Mouse (Mus musculus): Measurements from ENCODE around the gene Krtap15. TPM values are rescaled to one million over a fixed set of nuclear protein-coding genes. Genes with fewer than 3 reads are reported as not detected.

Gene Krtap15
- polyA plus RNA-seq, 1 experiment from 2014 or later, result not detected

- Histone ChIP-seq H3K27ac (replicated peaks) (no peak within 1 kb of the TSS), H3K9me3 (no peaks in the 10 kb centered on the region), H3K36me3 (no peaks in the 10 kb centered on the region), H3K27me3 (no peaks in the 10 kb centered on the region), H3K4me3 (no peak within 1 kb of the TSS), H3K4me1 (replicated peaks) (no peaks in the 10 kb centered on the region), H3K9ac (no peak within 1 kb of the TSS), H3K4me2 (no peak within 1 kb of the TSS)
- no peak for ATAC-seq (ENCODE audit: low read depth)
- 95% methylated on average over 3 of the region's 3 CpGs for WGBS
Measured at GRCm38 (mm10) chr16:88874169-88874568, 54.2 kb downstream of the Krtap15 start, which contains the start of gene Krtap19-2. Gene Krtap19-2 (minus strand): TSS chr16:88874269.

- Histone ChIP-seq H3K27ac (replicated peaks) (no peak within 1 kb of the TSS), H3K4me1 (replicated peaks) (no peaks in the 10 kb centered on the region), H3K4me3 (no peak within 1 kb of the TSS), H3K36me3 (no peaks in the 10 kb centered on the region), H3K4me2 (no peak within 1 kb of the TSS), H3K9ac (no peak within 1 kb of the TSS), H3K27me3 (no peaks in the 10 kb centered on the region), H3K9me3 (no peaks in the 10 kb centered on the region)
- WGBS, result 88% methylated on average over 2 of the region's 2 CpGs
- no peak for ATAC-seq (ENCODE audit: low read depth)
Measured at GRCm38 (mm10) chr16:88877938-88878337, 57.9 kb downstream of the Krtap15 start, which contains the start of gene Krtap19-3. Gene Krtap19-3 (minus strand): TSS chr16:88878038.

Other genes with a start within 250 kb of the Krtap15 start
- not detected in 2 replicates for gene Krtap24-1, start 207.9 kb upstream of the Krtap15 start, polyA plus RNA-seq (2015; fragmentation: Nextera tagmentation; extraction: Ambion mirVana)
- not detected in 2 replicates for gene 2310079G19Rik, start 192.5 kb upstream of the Krtap15 start, polyA plus RNA-seq (2015; fragmentation: Nextera tagmentation; extraction: Ambion mirVana)
- not detected in 2 replicates for gene Krtap26-1, start 172.4 kb upstream of the Krtap15 start, polyA plus RNA-seq (2015; fragmentation: Nextera tagmentation; extraction: Ambion mirVana)
- gene Krtap27-1, start 148.5 kb upstream of the Krtap15 start, polyA plus RNA-seq (2015; fragmentation: Nextera tagmentation; extraction: Ambion mirVana), result not detected in 2 replicates
- not detected in 2 replicates for gene 2310061N02Rik, start 112.3 kb upstream of the Krtap15 start, polyA plus RNA-seq (2015; fragmentation: Nextera tagmentation; extraction: Ambion mirVana)
- not detected in 2 replicates for gene Krtap13-1, start 91.4 kb upstream of the Krtap15 start, polyA plus RNA-seq (2015; fragmentation: Nextera tagmentation; extraction: Ambion mirVana)
- gene Krtap13, start 68.6 kb upstream of the Krtap15 start, polyA plus RNA-seq (2015; fragmentation: Nextera tagmentation; extraction: Ambion mirVana), result not detected in 2 replicates
- not detected in 2 replicates for gene 2310034C09Rik, start 61.4 kb upstream of the Krtap15 start, polyA plus RNA-seq (2015; fragmentation: Nextera tagmentation; extraction: Ambion mirVana)
- not detected in 2 replicates for gene 2310057N15Rik, start 46.0 kb upstream of the Krtap15 start, polyA plus RNA-seq (2015; fragmentation: Nextera tagmentation; extraction: Ambion mirVana)
- gene Gm5965, start 42.3 kb upstream of the Krtap15 start, polyA plus RNA-seq (2015; fragmentation: Nextera tagmentation; extraction: Ambion mirVana), result not detected in 2 replicates
- gene Gm20741, start 8.0 kb upstream of the Krtap15 start, polyA plus RNA-seq (2015; fragmentation: Nextera tagmentation; extraction: Ambion mirVana), result not detected in 2 replicates
- gene Krtap14, start 5.9 kb downstream of the Krtap15 start, polyA plus RNA-seq (2015; fragmentation: Nextera tagmentation; extraction: Ambion mirVana), result not detected in 2 replicates
- gene Krtap19-1, start 49.2 kb downstream of the Krtap15 start, polyA plus RNA-seq (2015; fragmentation: Nextera tagmentation; extraction: Ambion mirVana), result not detected in 2 replicates
- not detected in 2 replicates for gene Krtap19-2, start 54.1 kb downstream of the Krtap15 start, polyA plus RNA-seq (2015; fragmentation: Nextera tagmentation; extraction: Ambion mirVana)
- gene Krtap19-3, start 57.8 kb downstream of the Krtap15 start, polyA plus RNA-seq (2015; fragmentation: Nextera tagmentation; extraction: Ambion mirVana), result not detected in 2 replicates
- not detected in 2 replicates for gene Krtap19-4, start 64.9 kb downstream of the Krtap15 start, polyA plus RNA-seq (2015; fragmentation: Nextera tagmentation; extraction: Ambion mirVana)
- not detected in 2 replicates for gene Krtap19-5, start 76.2 kb downstream of the Krtap15 start, polyA plus RNA-seq (2015; fragmentation: Nextera tagmentation; extraction: Ambion mirVana)
- gene Krtap19-9b, start 112.0 kb downstream of the Krtap15 start, polyA plus RNA-seq (2015; fragmentation: Nextera tagmentation; extraction: Ambion mirVana), result not detected in 2 replicates
- not detected in 2 replicates for gene Krtap16-3, start 142.7 kb downstream of the Krtap15 start, polyA plus RNA-seq (2015; fragmentation: Nextera tagmentation; extraction: Ambion mirVana)
- gene Krtap22-2, start 190.5 kb downstream of the Krtap15 start, polyA plus RNA-seq (2015; fragmentation: Nextera tagmentation; extraction: Ambion mirVana), result not detected in 2 replicates
- not detected in 2 replicates for gene Gm10229, start 195.1 kb downstream of the Krtap15 start, polyA plus RNA-seq (2015; fragmentation: Nextera tagmentation; extraction: Ambion mirVana)
- not detected in 2 replicates for gene Krtap6-1, start 211.5 kb downstream of the Krtap15 start, polyA plus RNA-seq (2015; fragmentation: Nextera tagmentation; extraction: Ambion mirVana)
- gene Gm10228, start 221.3 kb downstream of the Krtap15 start, polyA plus RNA-seq (2015; fragmentation: Nextera tagmentation; extraction: Ambion mirVana), result not detected in 2 replicates
- not detected in 2 replicates for gene Krtap6-5, start 227.7 kb downstream of the Krtap15 start, polyA plus RNA-seq (2015; fragmentation: Nextera tagmentation; extraction: Ambion mirVana)
- not detected in 2 replicates for gene 1110025L11Rik, start 243.8 kb downstream of the Krtap15 start, polyA plus RNA-seq (2015; fragmentation: Nextera tagmentation; extraction: Ambion mirVana)

All from neural tube, embryonic 13.5 days (tissue).